Mouse (Mus musculus) kidney, adult 2 months (tissue): ENCODE measurements around the gene Abhd8. TPM values are rescaled to one million over a fixed set of nuclear protein-coding genes. Genes with fewer than 3 reads are reported as not detected.

Source experiments
- DNase-seq: peaks from one replicate; pipeline ENCODE4 v3.0.0; 2021
- H3K27ac ChIP-seq: fragments of 200-500 bp; 2 replicates; pipeline ENCODE4 v1.5.1; 2012; ENCODE audit warnings: low read depth, low read length, control low read depth, inconsistent platforms; ENCODE audit not compliant: insufficient read depth
- H3K27me3 ChIP-seq: fragments of 200-500 bp; replicated peaks from 2 replicates; pipeline ENCODE4 v1.6.1; 2012; ENCODE audit warnings: mild to moderate bottlenecking, moderate library complexity, low read length, inconsistent platforms; ENCODE audit not compliant: control insufficient read depth, insufficient read depth
- H3K36me3 ChIP-seq: fragments of 200-500 bp; 2 replicates; pipeline ENCODE4 v1.6.1; 2012; ENCODE audit warnings: mild to moderate bottlenecking, moderate library complexity, low read length, inconsistent platforms; ENCODE audit not compliant: control insufficient read depth, insufficient read depth
- H3K4me1 ChIP-seq: fragments of 200-500 bp; 2 replicates; pipeline ENCODE4 v1.6.1; 2011; ENCODE audit warnings: low read length; ENCODE audit not compliant: control insufficient read depth, insufficient read depth
- H3K4me3 ChIP-seq: fragments of 200-500 bp; 2 replicates; pipeline ENCODE4 v1.5.1; 2011; ENCODE audit warnings: mild to moderate bottlenecking, low read depth, low read length, control low read depth; ENCODE audit not compliant: insufficient read depth
- CTCF ChIP-seq: fragments of 200-500 bp; conservative IDR thresholded peaks from 2 replicates; pipeline ENCODE4 v1.5.1; 2011; ENCODE audit warnings: low read depth, mild to moderate bottlenecking, control low read depth, low read length, moderate library complexity, mixed read lengths; ENCODE audit not compliant: insufficient read depth, insufficient read length
- POLR2A ChIP-seq: fragments of 200-500 bp; IDR thresholded peaks from one replicate; pipeline ENCODE4 v1.6.1; 2011; ENCODE audit warnings: low read depth, low read length, control low read depth
- WGBS: fragments of 180-500 bp; shearing (Covaris S2); methylation state at CpG from one replicate; pipeline ENCODE4 v1.1.7; 2018; 5-methylcytosine and 5-hydroxymethylcytosine counted together
- polyA plus RNA-seq: library from polyadenylated mRNA; depleted of rRNA; stranded (reverse); fragments of >200 nt; gene quantifications from 2 replicates; pipeline ENCODE4 v1.2.3, GENCODE M21; 2012

The Abhd8 gene
- polyA plus RNA-seq, 1 experiment: 29.8 TPM

GRCm38 (mm10) chr8:71471861-71472260, 8.4 kb upstream of the Abhd8 start:
- 94% methylated on average over 17 of the region's 17 CpGs for WGBS

DNA sequence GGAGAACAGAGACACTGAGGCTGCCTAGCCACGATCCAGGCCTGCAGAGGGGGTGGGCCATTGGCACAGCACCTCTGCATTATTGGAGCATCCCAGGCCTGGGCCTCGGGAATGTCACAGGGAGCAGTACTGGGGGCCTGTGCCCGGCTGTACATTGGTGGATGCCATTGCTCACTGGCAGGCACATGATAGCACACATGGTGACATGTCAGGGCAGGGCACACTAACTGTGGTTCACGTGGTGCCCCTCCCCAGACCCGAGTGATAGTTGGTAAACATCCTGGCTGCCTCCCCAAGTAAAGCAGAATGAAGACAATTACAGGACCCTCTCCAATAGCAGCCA, 7.4 kb upstream of the Abhd8 start:
- H3K36me3 ChIP-seq: no peaks in the 10 kb centered on the region
- H3K27ac ChIP-seq: no peak overlapping the region
- no peak for DNase-seq
- H3K4me3 ChIP-seq: no peak overlapping the region
- H3K27me3 ChIP-seq: no peaks in the 10 kb centered on the region
- WGBS: 73% methylated on average over 5 of the region's 5 CpGs
- H3K4me1 ChIP-seq: 0 out of 2 replicates have a peak, but pooled peaks cover 3% of the 10 kb centered on the region
- TF ChIP-seq POLR2A (no peak), CTCF (no peak)

More at GRCm38 (mm10) chr8:71471861-71472260, 8.4 kb upstream of the Abhd8 start:
- Histone ChIP-seq H3K27ac (no peak overlapping the region), H3K27me3 (no peaks in the 10 kb centered on the region), H3K4me1 (0 out of 2 replicates have a peak, but pooled peaks cover 3% of the 10 kb centered on the region), H3K36me3 (no peaks in the 10 kb centered on the region), H3K4me3 (no peak overlapping the region)
- no peak for DNase-seq
- TF ChIP-seq POLR2A (no peak), CTCF (no peak)

DNA sequence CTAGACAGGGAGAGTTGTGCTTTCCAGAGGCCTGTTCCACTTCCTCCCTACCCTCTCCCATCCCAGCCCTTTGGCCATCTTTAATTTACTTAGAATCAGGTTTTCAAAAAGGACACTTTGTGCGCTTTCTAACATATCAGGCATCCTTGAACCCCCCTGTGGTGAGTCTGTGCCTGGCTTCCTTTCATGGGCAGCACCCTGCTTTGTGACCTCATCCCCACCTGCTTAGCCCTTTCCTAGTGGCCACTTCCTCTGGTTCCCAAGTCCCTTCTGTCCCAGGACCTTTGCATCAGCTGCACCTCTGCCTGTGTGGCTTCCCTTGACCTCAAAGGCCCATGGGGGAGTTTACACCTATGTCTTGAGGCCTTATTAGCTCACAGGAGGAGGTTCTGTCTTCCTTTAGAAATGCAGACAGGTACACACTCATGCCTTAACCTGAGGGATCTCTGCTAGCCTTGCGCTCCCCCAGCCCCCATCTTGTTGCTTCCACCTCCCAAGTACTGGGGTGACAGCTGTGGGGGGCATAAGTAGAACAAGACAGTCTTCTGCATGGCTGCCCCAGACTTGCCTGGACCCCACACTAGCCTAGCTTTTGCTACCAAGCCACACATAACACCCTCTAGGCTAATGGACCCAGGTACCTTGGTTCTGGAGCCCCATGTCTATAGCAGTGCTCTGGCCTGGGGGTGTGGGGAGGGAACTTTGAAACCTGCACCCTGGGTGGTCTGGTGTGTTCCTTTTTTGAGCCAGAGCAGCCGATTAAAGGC, 6.9 kb upstream of the Abhd8 start:
- Histone ChIP-seq H3K36me3 (no peaks in the 10 kb centered on the region), H3K4me1 (0 out of 2 replicates have a peak, but pooled peaks cover 8% of the 10 kb centered on the region), H3K4me3 (no peak overlapping the region), H3K27me3 (no peaks in the 10 kb centered on the region), H3K27ac (no peak overlapping the region)
- TF ChIP-seq POLR2A: no peak
- no peak for TF ChIP-seq CTCF
- WGBS: 74% methylated on average over 3 of the region's 3 CpGs
- no peak for DNase-seq

GRCm38 (mm10) chr8:71469411-71469810, 6.0 kb upstream of the Abhd8 start:
- TF ChIP-seq POLR2A (no peak), CTCF (no peak)
- under 1% methylated on average over 24 of the region's 24 CpGs for WGBS
- H3K4me1 ChIP-seq: 0 out of 2 replicates have a peak, but pooled peaks cover 8% of the 10 kb centered on the region
- no peaks in the 10 kb centered on the region for H3K27me3 ChIP-seq
- no peak overlapping the region for H3K27ac ChIP-seq
- peak overlapping the region; percentile 71 for H3K4me3 ChIP-seq
- H3K36me3 ChIP-seq: no peaks in the 10 kb centered on the region
- DNase-seq: peak; percentile 51

GRCm38 (mm10) chr8:71468916-71469315, 5.5 kb upstream of the Abhd8 start, which contains the start of gene Dda1:
Gene Dda1, plus strand, starts transcription at chr8:71469199.
- peak; percentile 99 for DNase-seq
- under 1% methylated on average over 47 of the region's 52 CpGs for WGBS
- Histone ChIP-seq H3K4me1 (peaks cover 10% of the 10 kb centered on the region; the same call in 1 of the 2 replicates), H3K4me3 (peak within 1 kb of the TSS; percentile 71), H3K27ac (no peak within 1 kb of the TSS), H3K27me3 (no peaks in the 10 kb centered on the region), H3K36me3 (no peaks in the 10 kb centered on the region)
- TF ChIP-seq POLR2A (peak; percentile 34), CTCF (no peak)

GRCm38 (mm10) chr8:71468001-71468400, 4.5 kb upstream of the Abhd8 start:
- Histone ChIP-seq H3K27ac (no peak overlapping the region), H3K36me3 (no peaks in the 10 kb centered on the region), H3K4me3 (no peak overlapping the region), H3K27me3 (no peaks in the 10 kb centered on the region), H3K4me1 (peaks cover 14% of the 10 kb centered on the region; the same call in 1 of the 2 replicates)
- no peak for TF ChIP-seq POLR2A
- no peak for TF ChIP-seq CTCF
- DNase-seq: no peak
- WGBS: 97% methylated on average over 1 of the region's 1 CpGs

- DNase-seq: no peak
- Histone ChIP-seq H3K27me3 (no peaks in the 10 kb centered on the region), H3K27ac (no peak overlapping the region), H3K4me1 (peaks cover 17% of the 10 kb centered on the region; the same call in 1 of the 2 replicates), H3K4me3 (no peak overlapping the region), H3K36me3 (no peaks in the 10 kb centered on the region)
- no peak for TF ChIP-seq CTCF
- TF ChIP-seq POLR2A: no peak
- 93% methylated on average over 2 of the region's 2 CpGs for WGBS
Observed at GRCm38 (mm10) chr8:71467201-71467600, 3.7 kb upstream of the Abhd8 start.
